Mouse (Mus musculus) forebrain, embryonic 16.5 days (tissue): ENCODE data around the gene Mical3. TPM values are rescaled to one million over a fixed set of nuclear protein-coding genes. Genes with fewer than 3 reads are reported as not detected.

ENCODE experiments used
- ATAC-seq: fragments of 200-750 bp; cut with Nextera tagmentation; 2 replicates; pipeline ENCODE4 v1.8.0; 2017; ENCODE audit warnings: mild to moderate bottlenecking, moderate library complexity
- H3K27ac ChIP-seq: fragments of 300-500 bp; sonication (generic); 2 replicates; pipeline ENCODE4 v1.5.1; 2014; ENCODE audit warnings: low read length, control low read depth
- H3K27me3 ChIP-seq: fragments of 300-500 bp; sonication (generic); replicated peaks from 2 replicates; pipeline ENCODE4 v1.6.1; 2014; ENCODE audit warnings: low read length; ENCODE audit not compliant: control insufficient read depth, insufficient read depth
- H3K36me3 ChIP-seq: fragments of 300-500 bp; sonication (generic); 2 replicates; pipeline ENCODE4 v1.6.1; 2014; ENCODE audit not compliant: control insufficient read depth, insufficient read depth
- H3K4me1 ChIP-seq: fragments of 300-500 bp; sonication (generic); replicated peaks from 2 replicates; pipeline ENCODE4 v1.6.1; 2014; ENCODE audit warnings: low read length; ENCODE audit not compliant: control insufficient read depth, insufficient read depth
- H3K4me2 ChIP-seq: fragments of 300-500 bp; sonication (generic); 2 replicates; pipeline ENCODE4 v1.6.1; 2014; ENCODE audit warnings: mild to moderate bottlenecking, low read length, control low read depth
- H3K4me3 ChIP-seq: fragments of 300-500 bp; sonication (generic); replicated peaks from 2 replicates; pipeline ENCODE4 v1.5.1; 2014; ENCODE audit warnings: mild to moderate bottlenecking, low read length, control low read depth
- H3K9ac ChIP-seq: fragments of 300-500 bp; sonication (generic); replicated peaks from 2 replicates; pipeline ENCODE4 v1.6.1; 2014; ENCODE audit warnings: low read depth, low read length, control low read depth
- H3K9me3 ChIP-seq: fragments of 300-500 bp; sonication (generic); 2 replicates; pipeline ENCODE4 v1.6.1; 2016; ENCODE audit warnings: low read length; ENCODE audit not compliant: control insufficient read depth
- WGBS: fragments of 180-500 bp; shearing (Covaris S2); extraction: QIAGEN DNeasy Blood & Tissue Kit; methylation state at CpG from one replicate; pipeline ENCODE4 v1.1.7; 2014; 5-methylcytosine and 5-hydroxymethylcytosine counted together
- polyA plus RNA-seq: library from polyadenylated mRNA; unstranded; fragments of >200 nt; fragmentation: Nextera tagmentation; extraction: Ambion mirVana; gene quantifications from 2 replicates; pipeline ENCODE4 v1.2.1, GENCODE M21; 2015

The Mical3 gene
- polyA plus RNA-seq, 1 experiment from 2014 or later, result 35.5 TPM

DNA sequence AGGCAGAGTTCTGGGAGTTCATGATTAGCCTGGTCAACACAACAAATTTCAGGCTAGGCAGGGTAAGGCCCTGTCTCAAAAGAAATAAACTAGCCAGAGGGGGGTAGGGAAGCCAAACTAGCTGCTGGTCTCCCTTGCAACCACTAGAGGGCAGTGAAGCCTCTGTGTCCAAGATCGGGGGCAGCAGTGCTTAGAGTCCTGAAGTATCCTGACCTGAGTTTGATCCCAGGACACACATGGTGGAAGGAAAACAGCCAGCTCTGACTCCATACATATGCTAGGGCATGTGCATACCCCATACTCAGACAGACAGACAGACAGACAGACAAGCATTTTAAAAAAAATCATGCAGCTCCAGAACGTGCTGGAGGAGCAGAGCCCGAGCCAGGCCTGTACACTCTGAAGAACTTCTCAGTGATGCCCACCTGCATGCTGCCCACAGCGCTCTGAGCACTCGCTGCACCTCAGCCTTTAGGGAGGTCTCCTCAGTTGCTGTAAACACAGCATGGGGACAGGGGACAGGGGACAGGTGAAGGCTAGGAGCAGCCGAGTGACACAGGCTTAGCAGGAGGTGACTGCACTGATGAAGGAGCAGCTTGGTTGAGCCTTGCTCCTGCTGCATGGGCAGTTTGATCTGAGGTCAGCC is 232.5 kb downstream of the Mical3 start:
- no peak overlapping the region for H3K4me3 ChIP-seq
- no peak overlapping the region for H3K9ac ChIP-seq
- no peak overlapping the region for H3K27ac ChIP-seq
- H3K9me3 ChIP-seq, result no peaks in the 10 kb centered on the region
- no peak; the same call in 1 of the 2 replicates for ATAC-seq
- 69% methylated on average over 6 of the region's 6 CpGs for WGBS
- H3K4me2 ChIP-seq, result no peak overlapping the region
- no peaks in the 10 kb centered on the region for H3K27me3 ChIP-seq
- no peaks in the 10 kb centered on the region for H3K4me1 ChIP-seq
- H3K36me3 ChIP-seq, result no peaks in the 10 kb centered on the region; the same call in 1 of the 2 replicates

DNA sequence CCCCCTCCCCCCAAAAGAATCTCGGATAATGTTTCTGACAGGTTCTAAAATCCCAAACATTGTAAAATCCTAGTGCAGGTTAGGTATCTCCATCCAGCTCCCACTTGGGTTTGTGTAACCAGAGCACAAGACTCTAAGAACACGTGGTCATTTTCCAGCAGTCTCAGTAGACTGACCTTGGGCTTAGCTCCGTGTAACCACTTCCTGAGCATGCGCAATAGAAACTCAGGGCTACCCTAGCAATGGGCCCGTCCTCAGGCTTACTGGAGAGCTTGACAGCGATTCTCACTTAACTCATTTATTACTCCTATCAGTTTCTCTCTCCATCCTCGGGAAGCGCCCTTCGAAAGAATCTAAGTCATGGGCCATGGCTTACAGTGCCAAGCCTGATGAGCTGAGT is 236.3 kb downstream of the Mical3 start:
- ATAC-seq, result no peak
- Histone ChIP-seq H3K4me3 (no peak overlapping the region), H3K9ac (no peak overlapping the region), H3K4me2 (no peak overlapping the region), H3K9me3 (no peaks in the 10 kb centered on the region), H3K27ac (no peak overlapping the region), H3K4me1 (no peaks in the 10 kb centered on the region), H3K36me3 (peaks cover 6% of the 10 kb centered on the region; the same call in 1 of the 2 replicates), H3K27me3 (no peaks in the 10 kb centered on the region)
- 90% methylated on average over 9 of the region's 9 CpGs for WGBS

DNA sequence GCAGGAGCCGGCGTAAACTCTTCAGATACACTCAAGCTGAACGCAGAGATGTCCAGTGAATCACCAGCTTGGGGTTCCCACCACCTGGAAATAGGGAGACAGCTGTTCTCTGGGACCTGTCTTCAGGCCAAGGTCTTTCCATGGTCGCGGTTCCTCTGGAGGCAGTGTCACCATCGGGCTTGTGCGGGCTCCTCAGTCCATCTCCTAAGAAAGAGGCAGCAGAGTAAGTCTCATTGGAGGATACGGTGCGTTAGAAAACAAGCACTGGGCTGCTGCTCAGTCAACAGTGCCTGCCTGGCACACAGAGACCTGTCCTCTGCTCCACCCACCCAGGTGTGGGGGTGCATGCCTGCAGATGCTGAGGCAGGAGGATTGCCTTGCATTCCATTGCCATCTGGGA is 236.7 kb downstream of the Mical3 start:
- WGBS, result 98% methylated on average over 9 of the region's 9 CpGs
- no peak overlapping the region for H3K4me3 ChIP-seq
- H3K4me2 ChIP-seq, result no peak overlapping the region
- no peaks in the 10 kb centered on the region for H3K27me3 ChIP-seq
- no peak for ATAC-seq
- H3K36me3 ChIP-seq, result peaks cover 6% of the 10 kb centered on the region; the same call in 1 of the 2 replicates
- no peak overlapping the region for H3K27ac ChIP-seq
- H3K9ac ChIP-seq, result no peak overlapping the region
- H3K9me3 ChIP-seq, result no peaks in the 10 kb centered on the region
- H3K4me1 ChIP-seq, result no peaks in the 10 kb centered on the region

DNA sequence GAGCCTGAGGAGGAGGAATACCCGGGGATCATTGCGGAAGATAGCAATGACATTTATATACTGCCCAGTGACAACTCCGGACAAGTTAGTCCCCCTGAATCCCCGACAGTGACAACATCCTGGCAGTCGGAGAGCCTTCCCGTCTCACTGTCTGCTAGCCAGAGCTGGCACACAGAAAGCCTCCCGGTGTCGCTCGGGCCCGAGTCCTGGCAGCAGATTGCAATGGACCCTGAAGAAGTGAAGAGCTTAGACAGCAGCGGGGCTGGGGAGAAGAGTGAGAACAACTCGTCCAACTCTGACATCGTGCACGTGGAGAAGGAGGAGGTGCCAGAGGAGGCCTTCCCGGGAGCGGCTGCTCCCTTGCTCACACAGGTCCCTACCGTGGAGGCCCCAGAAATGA is 244.1 kb downstream of the Mical3 start:
- no peaks in the 10 kb centered on the region for H3K9me3 ChIP-seq
- H3K27ac ChIP-seq, result no peak overlapping the region
- no peak overlapping the region for H3K4me3 ChIP-seq
- no peaks in the 10 kb centered on the region for H3K4me1 ChIP-seq
- H3K27me3 ChIP-seq, result no peaks in the 10 kb centered on the region
- H3K36me3 ChIP-seq, result peaks cover 15% of the 10 kb centered on the region
- H3K4me2 ChIP-seq, result no peak overlapping the region
- WGBS, result 87% methylated on average over 17 of the region's 17 CpGs
- H3K9ac ChIP-seq, result no peak overlapping the region
- ATAC-seq, result no peak

DNA sequence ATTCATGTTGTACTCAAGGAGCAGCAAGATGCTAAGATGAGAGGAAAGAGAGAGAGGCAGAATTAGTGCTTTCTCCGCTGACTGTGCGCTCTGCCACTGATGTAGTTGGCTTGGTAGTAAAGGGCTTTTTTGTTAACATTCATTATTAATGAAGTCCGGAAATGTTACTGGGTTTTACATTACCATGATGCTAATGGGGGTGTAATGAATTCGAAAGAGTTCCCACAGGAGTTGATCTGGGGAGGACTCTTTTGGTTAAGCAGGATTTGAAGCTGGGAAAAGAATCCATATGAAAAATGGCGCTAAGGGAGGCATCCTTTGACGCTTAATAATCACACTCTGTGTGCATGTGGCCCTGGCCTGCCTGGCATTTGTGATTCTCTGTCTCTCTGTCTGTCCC is 246.4 kb downstream of the Mical3 start:
- H3K27me3 ChIP-seq, result no peaks in the 10 kb centered on the region

More for the DNA sequence above, 246.4 kb downstream of the Mical3 start:
- no peaks in the 10 kb centered on the region for H3K9me3 ChIP-seq
- no peak overlapping the region for H3K4me3 ChIP-seq
- WGBS, result 63% methylated on average over 6 of the region's 6 CpGs
- ATAC-seq, result no peak
- peaks cover 9% of the 10 kb centered on the region for H3K36me3 ChIP-seq
- H3K27ac ChIP-seq, result no peak overlapping the region
- H3K4me2 ChIP-seq, result no peak overlapping the region
- no peaks in the 10 kb centered on the region for H3K4me1 ChIP-seq
- H3K9ac ChIP-seq, result no peak overlapping the region

Other genes starting within 250 kb of the Mical3 start
- gene Bid, start 214.1 kb downstream of the Mical3 start, polyA plus RNA-seq, result 26.8 and 29.6 TPM in 2 replicates
- 15.9 and 16.1 TPM in 2 replicates for gene Pex26, start 52.7 kb upstream of the Mical3 start, polyA plus RNA-seq
- 0.35 TPM in 1 of 2 replicates, not detected in the other for gene Tuba8, start 79.7 kb upstream of the Mical3 start, polyA plus RNA-seq
- 0.95 and 1.5 TPM in 2 replicates for gene Usp18, start 114.9 kb upstream of the Mical3 start, polyA plus RNA-seq
- 24.7 and 33.1 TPM in 2 replicates for gene Slc6a13, start 169.2 kb upstream of the Mical3 start, polyA plus RNA-seq
- 0.53 and 0.79 TPM in 2 replicates for gene Slc6a12, start 212.1 kb upstream of the Mical3 start, polyA plus RNA-seq